Mouse (Mus musculus) cerebral cortex, adult 2 months (tissue): Measurements from ENCODE around the gene Fxyd7.

Experiments
- WGBS: fragments of 180-500 bp; shearing (Covaris S2); methylation state at CpG from one replicate; pipeline ENCODE4 v1.1.7; 2018; 5-methylcytosine and 5-hydroxymethylcytosine counted together

Fxyd7 gene

GRCm38 (mm10) chr7:31000505-31001020, 50.7 kb downstream of the Fxyd7 start:
- WGBS = 17% methylated on average over 7 of the region's 7 CpGs

GRCm38 (mm10) chr7:30996491-30996890, 54.8 kb downstream of the Fxyd7 start:
- 98% methylated on average over 2 of the region's 2 CpGs for WGBS

- 72% methylated on average over 5 of the region's 5 CpGs for WGBS
Observed at GRCm38 (mm10) chr7:30993986-30994385, 57.3 kb downstream of the Fxyd7 start.
